Mouse (Mus musculus) right cerebral cortex, adult 18-20 months (tissue): ENCODE measurements around the gene Derl3.

Source experiments
- DNase-seq: peaks from one replicate; pipeline ENCODE4 v3.0.0; 2022; ENCODE audit warnings: mixed read lengths

Derl3 gene

DNA sequence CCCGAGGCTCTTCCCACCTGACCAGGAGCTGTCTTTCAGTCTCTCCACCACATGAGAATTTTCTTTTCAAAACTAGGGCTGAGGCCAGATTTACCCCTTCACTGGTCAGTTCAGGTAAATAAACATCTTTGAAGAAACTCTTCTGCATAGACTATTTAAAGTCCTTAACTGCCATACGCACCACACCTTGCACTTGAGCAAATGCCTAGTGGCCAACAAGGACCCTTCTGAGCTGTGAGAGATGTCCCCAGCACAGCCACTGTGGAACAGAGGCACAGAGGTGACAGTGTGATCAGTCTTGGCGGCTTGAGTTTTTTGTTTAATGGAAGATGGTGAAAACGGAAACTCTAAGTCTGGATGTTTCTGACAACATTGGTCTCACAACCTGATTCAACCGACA, 25.8 kb downstream of the Derl3 start:
- DNase-seq: no peak

DNA sequence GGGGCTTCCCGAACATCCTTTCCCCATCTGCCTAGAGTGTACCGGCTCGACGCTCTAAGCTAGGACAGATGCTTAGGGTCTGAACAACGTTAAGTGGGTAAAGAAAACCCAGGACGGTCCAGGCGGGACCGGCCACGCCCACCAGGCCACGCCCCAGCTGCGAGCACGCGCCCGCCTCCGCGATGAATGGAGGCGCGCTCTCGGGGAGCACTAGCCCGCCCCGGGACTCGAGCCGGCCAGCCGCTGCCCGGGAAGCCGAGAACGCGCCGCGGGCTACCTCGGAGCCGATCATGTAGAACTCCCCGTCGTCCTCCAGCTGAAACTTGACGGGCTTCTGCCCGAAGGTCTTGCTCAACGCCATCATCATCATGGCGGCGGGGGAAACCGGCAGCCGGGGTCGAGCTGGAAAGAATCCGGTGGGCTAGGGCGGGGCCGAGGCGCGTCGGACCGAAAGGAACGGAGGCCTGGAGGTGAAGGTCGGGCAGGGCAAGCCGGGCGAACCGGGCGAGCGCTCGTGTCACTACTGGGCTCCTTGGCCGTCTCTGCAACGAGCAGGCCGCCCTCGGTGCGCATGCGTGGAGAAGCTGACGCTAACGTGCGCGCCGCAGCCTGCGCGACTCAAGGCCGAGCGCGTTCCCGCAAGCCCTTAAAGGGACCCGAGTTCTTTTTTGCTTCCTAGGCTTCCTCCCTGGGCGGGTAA, 28.0 kb downstream of the Derl3 start, which contains the start of gene Smarcb1:
Gene Smarcb1, minus strand, starts transcription at position 592 of the 700 bp plus-strand sequence.
- DNase-seq: peak; percentile 96

DNA sequence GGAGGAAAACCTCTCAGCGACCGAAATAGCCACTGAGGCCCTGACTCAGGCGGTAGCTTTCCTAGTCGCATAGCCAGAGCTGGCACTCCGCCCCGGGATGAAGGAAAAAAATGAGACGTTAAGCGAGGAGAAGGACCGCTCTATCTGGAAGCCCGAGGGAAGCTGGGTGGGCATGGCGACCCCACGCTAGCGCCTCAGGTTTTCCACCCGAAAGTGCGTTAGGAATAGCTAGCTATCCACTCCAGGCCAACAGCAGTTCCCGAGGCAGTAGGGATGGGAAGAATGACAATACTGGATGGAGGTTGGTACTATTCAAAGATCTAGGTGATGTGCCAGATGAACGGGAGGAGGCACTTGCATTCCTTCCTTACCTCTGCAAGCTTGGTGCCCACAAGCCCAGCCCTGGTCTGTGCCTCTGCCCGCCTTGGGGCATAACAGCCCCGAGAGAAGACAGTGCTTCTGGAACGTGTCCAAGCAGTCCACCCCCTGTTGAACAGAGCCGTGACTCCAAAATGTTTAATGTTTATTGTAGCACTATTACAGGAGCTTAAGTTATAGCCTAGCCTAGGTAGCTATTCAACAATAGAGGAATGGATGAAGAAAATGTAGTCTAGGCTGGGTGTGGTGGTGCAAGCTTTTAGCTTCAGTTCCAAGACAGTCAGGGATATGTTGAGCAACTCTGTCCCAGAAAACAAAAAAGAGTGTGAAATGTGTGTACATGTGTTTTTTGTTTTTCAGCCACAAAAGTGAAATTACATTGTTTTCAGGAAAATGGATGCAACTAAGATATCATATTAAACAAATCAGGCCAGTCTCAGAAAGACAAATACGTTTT, 28.7 kb downstream of the Derl3 start:
- DNase-seq: no peak

DNA sequence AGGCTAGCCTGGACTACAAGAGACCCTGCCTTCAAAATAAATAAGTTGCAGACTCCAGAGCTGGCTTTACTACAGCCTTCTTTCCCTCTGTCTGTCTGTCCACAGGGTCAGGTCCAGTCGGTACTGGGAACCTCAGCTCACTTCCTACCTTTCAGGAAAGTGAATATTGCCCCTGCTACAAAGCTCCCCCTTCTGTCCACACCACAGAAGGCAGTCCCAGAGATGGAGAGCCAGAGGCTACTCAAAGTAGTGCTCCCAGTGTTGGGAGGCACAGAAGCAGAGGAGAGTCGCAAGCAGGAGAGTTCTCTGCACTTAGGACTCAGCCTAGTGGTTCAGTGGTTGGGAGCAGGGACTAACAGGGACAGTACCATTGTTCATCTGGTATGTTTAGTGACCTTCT, 31.1 kb downstream of the Derl3 start:
- DNase-seq: no peak

DNA sequence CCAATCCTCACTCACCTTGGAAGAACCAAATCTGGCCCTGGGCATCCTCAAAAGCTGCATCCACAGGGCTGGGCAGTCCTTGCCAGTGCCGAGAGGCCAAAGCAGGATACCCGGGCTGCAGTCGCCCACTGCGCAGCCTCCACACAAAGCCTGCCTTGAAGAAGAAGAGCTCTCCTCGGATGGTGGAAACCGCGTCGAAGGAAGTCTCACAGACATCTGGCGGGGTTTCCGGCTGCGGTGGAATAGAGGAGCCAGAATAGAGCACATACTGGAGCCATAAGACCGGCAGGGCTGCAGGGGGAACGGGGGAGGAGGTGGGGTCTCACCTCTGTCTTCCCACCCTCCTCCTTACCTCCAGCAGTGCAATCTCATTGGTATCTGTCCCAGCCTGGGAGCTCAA, 33.2 kb downstream of the Derl3 start:
- DNase-seq: no peak

DNA sequence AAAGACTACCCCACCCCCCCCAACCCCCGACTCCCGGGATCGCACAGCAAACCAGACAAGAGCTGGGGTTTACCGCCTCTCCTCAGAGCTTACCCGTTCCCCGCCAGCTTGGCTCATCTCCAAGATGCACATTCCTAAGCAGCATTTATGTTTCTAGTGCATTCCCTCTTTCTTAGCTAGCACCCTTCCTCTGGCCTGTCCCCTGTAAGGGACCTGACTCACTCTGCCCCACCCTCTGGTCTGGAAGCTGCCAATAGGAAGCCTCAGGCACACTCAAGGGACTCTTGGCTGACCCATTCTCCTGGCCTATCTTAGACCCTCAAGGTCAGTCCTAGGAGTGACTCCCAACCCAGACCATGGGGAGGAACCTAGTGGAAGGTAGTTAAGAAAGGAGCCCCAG, 37.1 kb downstream of the Derl3 start:
- no peak for DNase-seq

DNA sequence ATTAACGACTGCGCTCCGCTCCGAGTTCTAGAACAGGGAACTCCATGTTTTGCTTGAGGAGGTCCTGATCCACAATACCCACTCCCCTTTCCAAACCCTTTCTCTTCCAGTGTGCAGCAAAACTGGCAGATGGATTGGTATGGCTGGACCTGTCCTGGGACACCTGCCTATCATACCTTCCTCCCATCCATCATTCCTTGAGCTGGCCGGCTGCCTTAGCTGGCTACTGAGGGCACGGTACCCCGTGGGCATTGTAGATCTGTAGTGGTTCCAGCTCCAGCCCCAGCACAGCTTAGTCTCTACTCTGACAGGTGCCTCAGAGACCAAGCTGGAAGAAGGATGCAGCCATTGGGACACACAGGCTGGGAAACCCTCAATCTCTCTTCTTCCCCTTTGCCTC, 38.1 kb downstream of the Derl3 start:
- DNase-seq: no peak

DNA sequence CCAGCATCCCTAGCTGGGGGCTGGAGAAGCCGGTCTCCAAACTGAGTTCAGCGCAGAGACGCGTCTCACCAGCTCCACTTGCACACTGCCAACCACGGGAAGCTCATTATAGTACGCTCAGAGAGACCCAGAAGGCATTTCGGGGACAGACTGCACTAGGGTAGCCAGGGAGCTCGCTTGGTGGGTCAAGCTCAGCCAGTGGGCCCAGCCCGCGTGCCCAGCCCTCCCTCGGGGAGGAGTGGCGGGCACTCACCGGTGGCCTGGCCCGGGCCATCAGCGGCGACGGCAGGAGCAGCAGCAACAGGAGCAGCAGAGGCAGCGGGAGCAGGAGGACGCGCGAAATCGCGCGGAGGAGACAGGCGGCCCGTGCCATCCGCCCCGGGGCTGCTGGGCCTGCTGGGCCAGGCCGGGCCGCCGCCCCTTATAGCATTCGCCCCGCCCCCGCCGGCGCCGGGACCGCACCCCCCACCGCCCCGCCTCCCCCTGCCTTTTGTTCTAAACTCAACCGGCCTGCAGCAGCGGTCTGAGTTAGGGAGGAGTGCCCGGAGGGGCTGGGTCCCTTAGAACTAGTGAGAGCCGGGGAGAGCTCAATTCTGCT, 39.0 kb downstream of the Derl3 start:
- no peak for DNase-seq

DNA sequence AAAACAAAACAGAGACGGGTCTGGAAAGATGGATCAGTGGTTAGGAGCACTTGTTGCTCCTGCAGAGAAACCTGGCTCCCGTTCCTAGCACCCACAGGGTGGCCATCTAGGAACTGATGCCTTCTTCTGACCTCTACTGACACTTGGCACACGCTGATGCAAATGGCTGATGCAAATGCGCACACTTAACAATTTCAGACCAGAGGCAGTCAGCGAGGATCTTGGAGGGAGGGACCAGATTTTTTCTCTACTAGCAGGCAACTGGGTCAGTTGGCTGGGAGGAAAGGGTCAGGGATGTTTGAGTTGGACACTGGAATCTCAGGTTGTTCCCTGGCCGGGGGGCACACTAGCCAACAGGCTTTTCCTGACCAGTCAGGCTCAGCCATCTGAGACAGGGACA, 39.7 kb downstream of the Derl3 start, which contains the start of gene Chchd10:
Gene Chchd10, plus strand, starts transcription at position 240 of the 400 bp plus-strand sequence.
- DNase-seq: no peak

DNA sequence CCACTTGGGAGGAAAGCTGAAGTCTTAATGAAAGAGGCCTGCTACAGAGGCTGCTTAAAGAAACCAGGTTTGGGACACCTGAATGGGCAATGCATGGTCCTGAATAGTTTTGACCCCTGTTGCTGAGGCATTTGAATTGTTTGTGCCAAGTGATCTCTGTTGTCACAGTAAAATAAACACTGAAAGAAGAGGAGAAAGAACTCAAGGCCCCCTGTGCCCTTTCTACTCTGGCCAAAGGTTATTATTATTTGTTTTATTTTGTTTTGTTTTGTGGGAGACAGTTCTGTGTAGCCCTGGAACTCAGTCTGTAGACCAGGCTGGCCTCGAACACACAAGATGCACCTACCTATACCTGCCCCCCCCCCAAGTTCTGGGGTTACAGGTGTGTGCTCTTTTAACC, 41.8 kb downstream of the Derl3 start:
- no peak for DNase-seq

DNA sequence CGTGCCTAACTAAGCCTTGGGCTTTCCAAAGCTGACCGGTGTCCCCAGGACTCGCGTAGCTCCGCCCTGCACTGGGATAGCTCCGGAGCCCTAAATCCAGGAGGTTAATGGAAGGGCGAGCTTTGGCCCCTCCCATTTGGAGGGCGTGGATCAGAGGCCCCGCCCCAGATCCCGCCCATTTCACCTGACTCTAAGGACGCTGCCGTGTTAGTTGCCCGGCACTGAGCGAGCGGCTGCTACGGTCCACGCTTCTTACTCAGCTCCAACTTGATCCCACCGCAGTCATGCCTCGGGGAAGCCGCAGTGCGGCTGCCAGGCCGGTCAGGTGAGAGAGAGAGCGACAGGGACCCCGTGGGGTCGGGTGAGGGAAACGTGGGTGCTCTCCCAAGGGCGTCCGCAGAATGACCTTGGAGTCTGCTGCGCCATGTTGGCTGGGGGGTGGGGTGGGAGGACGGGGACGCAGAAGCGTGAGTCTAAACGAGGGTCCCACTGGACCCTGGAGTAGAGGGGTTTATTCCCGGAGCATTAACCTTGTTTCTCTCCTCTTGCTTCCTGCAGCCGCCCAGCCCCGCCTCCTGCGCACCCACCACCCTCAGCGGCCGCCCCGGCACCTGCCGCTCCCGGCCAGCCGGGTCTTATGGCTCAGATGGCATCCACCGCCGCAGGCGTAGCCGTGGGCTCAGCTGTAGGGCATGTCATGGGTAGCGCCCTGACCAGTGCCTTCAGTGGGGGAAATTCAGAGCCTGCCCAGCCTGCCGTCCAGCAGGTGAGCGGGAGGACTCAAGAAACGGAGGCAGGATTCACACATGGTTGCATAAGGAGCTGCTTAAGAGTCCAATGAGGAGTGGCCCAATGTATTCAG, 42.7 kb downstream of the Derl3 start, which contains the start of gene Mmp11:
Gene Mmp11, minus strand, starts transcription at position 817 of the 862 bp plus-strand sequence.
- DNase-seq: peak; percentile 81

DNA sequence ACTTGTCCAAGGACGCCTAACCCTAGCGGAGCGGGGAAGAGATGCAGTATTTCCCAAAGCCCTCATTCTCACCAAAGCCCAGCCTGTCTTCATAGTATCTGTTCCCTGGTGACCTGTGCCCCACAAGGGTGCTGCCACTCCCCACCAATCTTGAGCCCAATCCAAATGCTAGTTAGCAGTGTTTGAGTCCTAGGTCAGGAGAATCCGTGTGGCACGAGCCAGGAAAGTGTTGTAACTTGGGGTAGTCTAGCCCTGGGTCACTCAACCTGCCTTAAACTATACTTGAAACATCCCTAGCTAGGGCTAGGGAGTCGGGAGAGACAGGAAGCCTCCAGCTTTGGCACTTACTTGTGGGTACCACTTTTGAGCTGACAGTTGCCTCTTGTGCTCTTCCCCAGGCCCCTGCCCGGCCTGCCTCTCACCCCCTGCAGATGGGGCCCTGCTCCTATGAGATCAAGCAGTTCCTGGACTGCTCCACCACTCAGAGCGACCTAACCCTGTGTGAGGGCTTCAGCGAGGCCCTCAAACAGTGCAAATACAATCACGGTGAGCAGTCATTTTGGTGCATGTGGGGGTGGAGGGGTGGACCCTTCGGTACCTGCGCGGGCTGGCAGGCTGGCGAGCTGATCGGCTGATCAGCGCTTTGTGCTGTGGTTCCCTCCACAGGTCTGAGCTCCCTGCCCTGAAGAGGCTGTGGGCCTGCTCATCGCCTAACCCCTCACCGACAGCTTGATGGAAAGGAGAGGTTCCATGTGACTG, 43.9 kb downstream of the Derl3 start:
- no peak for DNase-seq

DNA sequence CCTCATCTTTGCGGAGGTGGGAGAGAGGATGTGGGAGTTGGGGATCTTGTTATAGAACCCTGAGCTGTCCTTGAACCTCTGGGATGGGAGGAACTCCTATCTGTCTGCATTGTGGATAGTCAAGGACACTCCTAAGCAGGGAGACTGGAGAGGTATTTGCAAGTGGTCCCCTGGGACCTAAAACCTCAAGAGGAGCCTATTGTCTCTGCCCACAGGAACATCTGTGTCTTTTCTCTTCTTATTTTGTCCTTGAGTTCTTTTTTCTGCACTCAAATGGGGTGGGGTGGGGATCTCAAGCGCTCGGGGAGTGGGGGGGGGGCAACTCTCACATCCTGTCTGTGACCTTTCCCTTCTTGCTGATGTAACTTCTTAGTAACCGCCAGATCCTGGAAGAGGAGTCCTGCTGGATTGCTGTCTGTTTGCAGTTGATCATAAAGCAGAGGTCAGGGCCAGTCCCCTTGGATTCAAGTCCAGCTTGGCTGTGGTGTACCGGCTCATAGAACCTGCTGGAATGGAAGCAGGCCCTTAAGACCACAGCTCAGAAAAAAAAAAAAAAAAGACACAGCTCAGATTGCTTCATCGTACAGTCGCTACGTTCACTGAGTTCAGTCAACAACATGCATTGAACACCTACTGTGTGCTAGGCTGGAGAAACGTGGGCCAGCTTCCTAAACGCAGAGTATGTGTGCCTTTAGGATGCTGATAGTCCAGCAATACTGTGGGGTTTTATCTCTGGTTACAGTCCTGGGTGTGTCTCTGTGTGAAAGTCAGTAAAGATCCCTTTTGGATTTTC, 44.8 kb downstream of the Derl3 start:
- no peak for DNase-seq

DNA sequence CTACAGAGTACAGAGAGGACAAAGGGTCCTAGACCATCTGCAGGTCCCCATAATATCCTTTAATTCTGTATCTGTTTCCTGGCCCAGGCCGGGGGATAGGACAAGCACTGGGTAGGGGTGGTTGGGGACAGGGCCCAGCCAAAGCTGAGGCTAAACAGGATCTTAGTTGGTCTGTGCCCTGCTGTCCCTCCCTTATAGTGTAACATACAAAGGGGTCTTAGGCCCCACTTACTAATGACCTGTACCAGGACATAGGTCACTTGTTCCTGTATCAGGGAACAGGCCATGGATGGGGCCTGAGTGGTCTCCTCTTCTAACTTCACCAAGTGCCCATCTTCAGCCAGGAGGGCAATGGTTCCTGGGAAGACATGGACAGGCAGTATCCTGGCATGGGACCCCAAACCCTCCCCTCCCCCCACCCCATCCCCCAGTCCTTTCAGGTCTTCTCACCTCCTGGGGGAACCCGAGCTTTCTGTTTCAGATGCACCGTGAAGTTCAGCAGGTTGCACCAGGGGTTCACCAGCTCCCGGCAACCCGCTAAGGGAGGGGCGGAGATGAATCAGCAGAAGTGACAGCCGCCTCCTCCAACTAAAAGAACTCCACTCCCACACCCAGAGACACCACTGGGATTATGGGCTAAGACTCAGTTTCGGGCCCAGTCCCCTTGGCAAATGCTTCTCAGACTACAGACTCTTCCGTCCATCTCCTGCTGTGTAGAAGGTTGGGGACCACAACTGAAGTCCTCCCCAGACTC, 46.4 kb downstream of the Derl3 start:
- DNase-seq: peak; percentile 64

DNA sequence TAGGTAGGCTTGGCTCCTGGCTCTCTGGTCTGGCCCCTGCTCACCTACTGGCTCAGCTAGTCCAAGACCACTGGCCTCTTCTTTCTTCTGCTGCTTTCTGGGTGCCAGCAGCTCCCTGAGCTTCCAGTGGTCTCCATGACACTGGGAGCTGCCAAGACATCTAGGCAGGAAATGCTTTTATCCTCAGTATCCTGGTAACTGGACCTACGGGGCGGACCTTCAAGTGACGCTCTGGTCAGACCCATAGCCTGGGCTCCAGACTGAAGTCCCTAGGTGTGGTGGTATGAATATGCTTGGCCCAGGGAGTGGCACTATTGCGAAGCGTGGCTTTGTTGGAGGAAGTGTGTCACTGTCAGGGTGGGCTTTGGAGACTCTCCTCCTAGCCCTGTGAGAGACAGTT, 47.3 kb downstream of the Derl3 start, which contains the start of gene Gm867:
Gene Gm867, minus strand, starts transcription at position 153 of the 400 bp plus-strand sequence.
- no peak for DNase-seq

DNA sequence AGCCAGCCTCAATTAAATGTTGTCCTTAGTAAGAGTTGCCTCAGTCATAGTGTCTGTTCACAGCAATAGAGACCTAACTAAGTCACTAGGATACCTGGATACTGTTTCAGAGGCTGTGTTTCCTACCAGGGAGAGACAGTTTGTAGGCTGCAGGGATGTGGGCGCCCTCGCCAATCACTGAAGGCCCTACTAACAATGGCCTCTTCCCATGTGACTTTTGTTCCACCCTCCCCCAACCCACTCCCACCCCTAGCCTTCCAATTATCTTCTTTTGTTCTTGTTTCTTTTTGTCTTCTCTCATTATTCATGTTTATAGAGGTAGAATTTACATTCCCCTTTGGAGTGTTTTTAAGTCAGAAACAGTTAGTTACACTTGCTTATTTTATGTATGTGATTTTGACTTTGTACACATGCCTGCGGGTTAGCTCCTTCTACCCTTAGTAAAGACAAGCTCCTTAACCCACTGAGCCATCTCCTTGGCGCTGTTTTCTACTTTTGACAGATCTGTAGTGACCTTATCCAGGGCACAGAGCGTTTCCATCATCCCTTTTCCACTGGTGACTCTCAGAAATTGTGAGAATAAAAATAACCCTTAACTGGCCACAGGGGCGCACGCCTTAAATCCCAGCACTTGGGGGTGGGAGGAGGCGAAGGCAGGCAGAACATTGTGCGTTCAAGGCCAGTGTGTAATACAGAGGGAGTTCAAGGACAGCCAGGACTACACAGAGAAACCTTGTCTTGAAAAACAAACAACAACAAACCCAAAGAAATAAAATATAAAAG, 48.0 kb downstream of the Derl3 start:
- no peak for DNase-seq

DNA sequence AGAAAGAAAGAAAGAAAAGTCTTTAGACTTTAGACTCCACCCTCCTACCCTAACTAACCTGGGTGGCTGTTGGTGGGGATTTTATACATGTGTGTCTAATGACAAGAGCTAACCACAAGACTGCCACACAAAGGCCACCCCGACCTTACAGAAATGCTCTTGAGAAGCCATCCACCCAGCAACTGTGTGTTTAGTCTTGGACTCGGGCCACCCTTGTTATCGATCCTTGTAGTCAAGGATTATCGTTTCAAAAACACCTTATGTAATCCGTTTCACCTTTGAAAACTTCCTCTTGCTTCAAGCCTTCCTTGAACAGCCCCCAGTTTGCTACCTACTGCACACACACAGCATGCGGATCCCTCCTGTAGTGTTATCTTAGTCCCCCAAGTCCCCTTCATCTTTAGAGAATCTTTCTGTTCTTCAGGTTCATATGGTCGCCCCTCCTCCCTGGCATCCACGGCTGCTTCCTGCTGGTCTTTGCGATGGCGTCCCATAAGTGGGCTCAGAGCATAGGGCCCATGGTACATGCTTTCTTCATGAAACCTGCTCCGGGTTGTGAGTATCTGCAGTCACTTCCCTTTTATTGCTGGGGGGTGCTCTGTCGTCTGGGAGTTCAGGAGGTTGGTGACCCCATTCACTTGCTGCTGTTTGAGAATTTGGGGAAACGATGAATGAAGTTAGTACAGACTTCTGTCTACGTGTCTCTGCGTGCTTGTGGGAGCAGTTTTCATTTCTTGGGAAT, 49.7 kb downstream of the Derl3 start, which contains the start of gene Vpreb3:
Gene Vpreb3, plus strand, starts transcription at position 322 of the 742 bp plus-strand sequence.
- DNase-seq: no peak

DNA sequence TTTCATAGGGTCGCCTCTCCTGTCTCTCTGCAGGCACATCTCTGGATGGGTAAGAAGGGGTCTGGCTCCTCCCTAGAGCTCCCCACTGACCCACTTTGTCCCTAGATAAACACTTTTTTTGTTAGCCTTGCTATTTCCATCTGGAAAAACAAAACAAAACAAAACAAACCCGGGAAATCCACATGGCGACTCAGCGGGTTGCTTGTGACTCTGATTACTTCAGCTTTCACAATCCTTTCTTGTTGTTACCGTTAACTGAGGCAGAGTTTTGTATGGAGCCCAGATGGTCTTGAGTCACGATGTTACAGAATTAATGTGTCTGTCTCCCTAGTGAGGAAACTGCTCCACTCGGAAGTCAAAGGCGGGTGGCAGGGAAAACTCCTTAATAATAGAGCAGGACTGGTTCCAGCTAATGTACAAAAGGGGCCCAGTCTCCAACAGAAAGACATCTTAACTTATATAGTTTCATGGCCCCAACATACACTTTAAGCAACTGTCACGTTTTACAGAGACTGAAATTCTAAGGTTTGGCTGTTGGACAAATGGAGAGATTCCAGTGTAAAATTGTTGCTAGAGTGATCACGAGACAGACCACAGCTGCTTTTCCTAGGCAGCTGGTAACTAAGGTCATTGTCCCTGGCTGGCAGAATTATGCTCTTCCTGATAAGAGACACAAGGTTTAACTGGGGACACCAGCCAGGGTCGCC, 51.0 kb downstream of the Derl3 start:
- DNase-seq: no peak
